Mouse (Mus musculus) thymus, postnatal 0 days (tissue): ENCODE data around the gene 9330161L09Rik. TPM values are rescaled to one million over a fixed set of nuclear protein-coding genes. Genes with fewer than 3 reads are reported as not detected.

Experiments
- DNase-seq: peaks from one replicate; pipeline ENCODE4 v3.0.0-alpha.2; 2015; ENCODE audit warnings: low spot score
- polyA plus RNA-seq: library from polyadenylated mRNA; unstranded; fragments of >200 nt; fragmentation: Nextera tagmentation; extraction: Ambion mirVana; gene quantifications from 2 replicates; pipeline ENCODE4 v1.2.1, GENCODE M21; 2015

9330161L09Rik gene
- polyA plus RNA-seq, 1 experiment from 2014 or later = 0.14 TPM

DNA sequence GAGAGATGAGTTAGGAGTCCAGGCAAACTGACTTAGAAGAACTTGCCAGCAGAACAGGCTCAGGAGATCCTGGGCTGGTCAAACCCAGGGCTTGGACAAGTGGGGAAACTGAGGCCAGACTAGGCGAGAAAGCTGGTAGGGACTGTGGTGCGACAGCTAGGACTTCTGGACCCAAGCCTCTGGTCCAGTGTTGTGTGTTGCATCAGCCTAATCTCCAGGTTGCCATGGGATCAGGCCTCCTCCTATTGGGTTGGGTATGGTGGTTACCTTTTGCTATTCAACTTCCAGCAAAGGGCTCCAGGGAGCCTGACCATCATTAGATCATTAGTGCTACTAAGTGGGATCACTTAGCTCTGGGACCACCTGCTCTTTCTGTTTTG is 18.3 kb downstream of the 9330161L09Rik start:
- DNase-seq = no peak

GRCm38 (mm10) chr12:103388505-103389347 is 18.9 kb downstream of the 9330161L09Rik start, which contains the start of gene Otub2:
Gene Otub2 (plus strand): TSS chr12:103388682.
- peak; percentile 89 for DNase-seq

- DNase-seq = no peak
Measured at GRCm38 (mm10) chr12:103380226-103380625, 27.4 kb downstream of the 9330161L09Rik start.

DNA sequence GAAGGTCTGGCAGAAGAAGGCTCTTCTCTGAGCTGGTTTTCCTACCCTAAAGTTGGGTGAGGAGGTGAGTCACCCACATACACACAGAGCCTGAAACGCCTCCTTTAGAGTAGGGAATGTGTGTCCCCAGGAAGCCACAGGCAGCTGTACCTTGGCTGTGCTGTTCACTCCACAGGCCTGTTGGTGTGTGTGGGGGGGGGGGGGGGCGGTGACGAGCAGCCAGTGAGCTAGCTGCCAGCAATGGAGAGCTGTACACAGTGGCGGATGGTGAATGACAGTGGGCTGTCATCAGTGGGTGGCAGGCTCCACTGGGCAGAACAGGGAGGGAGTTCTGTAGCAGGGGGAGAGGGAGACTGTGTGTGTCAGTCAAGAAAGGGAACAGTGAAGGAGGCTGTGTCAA is 30.8 kb downstream of the 9330161L09Rik start:
- DNase-seq = no peak

GRCm38 (mm10) chr12:103376124-103376523 is 31.5 kb downstream of the 9330161L09Rik start:
- DNase-seq = no peak

GRCm38 (mm10) chr12:103373530-103374236 is 33.9 kb downstream of the 9330161L09Rik start:
- no peak for DNase-seq

GRCm38 (mm10) chr12:103371711-103372110 is 35.9 kb downstream of the 9330161L09Rik start:
- peak; percentile 70 for DNase-seq

- no peak for DNase-seq
Measured at GRCm38 (mm10) chr12:103370861-103371260, 36.8 kb downstream of the 9330161L09Rik start.

DNA sequence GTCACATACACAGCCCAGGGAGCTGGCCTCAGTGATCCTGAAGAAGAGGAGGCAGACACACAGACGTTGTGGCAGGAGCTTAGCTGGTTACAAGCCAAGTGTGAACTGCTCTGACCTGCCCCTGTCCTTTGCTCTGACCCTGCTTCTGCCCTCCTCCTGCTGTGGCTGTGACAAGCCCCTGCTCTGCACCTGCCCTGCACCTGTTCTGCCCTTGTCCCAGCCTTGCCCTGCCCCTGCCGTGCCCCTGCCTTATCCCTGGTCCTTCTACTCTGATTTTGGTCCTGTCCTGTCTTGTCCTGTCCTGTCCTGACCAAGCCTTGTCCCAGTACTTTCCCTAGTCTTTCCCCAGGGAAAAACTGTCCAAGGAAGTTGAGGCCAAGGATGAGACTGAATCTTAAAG is 38.8 kb downstream of the 9330161L09Rik start:
- no peak for DNase-seq

DNA sequence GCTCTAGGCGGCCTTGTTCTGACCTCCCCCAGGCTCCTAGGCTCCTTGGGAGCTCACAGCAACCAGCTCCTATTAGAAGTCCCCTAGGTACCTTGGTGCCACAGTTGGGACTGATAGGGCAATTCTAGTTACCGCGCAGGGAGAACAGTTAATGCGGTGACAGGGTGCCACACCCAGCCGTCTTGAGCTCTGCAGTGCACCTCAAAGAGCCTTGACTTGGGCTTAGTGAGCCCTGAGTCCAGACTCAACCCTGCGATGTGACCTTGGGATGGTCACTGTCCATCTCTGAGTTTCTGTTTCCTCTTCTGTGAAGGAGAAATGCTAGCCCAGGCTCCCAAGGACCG is 39.3 kb downstream of the 9330161L09Rik start:
- DNase-seq = no peak

- peak; percentile 73 for DNase-seq
Measured at GRCm38 (mm10) chr12:103367620-103368325, 39.8 kb downstream of the 9330161L09Rik start.

DNA sequence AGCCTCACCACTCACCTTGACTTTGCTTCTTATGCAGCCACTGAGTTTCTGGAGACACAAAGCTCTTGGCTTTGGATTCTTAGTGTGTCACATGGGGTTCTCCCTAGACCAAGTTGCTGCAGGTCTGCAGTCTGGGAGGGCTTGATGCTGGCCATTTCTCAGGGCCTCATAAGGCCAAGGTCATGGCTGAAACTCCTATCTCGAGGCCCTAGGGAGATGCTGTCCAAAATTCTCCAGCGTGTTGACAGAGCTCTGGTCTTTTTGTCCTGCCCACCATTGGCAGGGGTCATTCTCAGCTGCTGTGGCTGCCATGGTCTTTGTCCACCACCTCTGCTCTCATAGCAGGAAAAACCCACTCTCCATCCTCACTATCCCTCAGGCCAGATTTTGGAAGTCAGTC is 40.4 kb downstream of the 9330161L09Rik start:
- DNase-seq = no peak

DNA sequence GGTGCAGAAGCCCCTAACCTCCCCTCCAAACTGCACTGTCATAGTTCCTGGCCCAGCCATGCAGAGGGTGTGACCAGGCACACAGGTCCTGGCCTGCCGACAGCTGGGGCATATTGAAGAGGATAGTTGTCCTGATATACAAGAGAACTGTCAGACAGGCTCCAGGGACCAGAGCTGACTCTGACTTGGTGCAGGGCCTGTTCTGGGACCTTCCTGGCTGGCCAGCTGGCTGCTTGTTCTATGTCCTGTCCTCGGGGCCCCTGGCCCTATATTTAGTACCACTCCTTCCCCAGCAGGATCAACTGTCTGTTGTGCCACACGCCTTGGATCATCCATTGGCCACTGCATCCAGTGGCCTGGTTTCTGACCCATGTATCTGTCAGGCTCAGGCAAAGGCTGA is 45.3 kb downstream of the 9330161L09Rik start:
- no peak for DNase-seq

DNA sequence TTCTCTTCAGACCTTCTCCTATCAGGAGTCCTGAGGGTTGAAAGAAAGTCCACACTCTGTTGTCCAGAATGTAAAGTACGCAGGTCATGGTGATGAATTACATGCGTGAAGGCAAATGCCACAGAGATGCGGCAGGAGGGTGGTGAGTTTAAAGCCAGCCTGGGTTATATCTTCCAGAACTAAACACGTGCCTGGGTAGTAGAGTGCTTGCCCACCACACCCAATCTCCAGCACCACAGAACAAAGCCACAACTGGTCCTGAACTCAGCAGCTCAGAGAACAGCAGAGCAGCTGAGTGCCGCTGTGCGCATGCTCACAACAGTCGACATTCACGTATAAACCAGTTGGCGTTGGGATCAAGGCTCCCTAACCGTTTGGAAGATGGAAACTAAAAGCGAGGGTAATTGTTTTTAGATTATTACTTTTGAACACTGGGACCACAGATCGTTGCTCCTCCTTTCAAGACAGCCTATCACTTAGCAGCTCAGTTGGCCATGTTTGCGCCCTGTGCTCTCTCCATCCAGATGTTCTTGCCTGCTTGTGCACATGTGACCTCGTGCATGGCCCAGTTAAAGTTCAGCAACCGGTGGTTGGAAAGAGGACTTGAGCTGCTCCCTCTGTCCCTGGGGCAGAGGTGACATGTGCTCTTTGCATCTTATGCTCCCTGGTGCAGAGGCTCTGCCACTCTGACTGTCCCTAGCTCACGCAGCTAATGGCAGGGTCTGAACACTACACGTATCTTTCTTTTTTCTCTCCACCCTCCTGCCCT is 45.9 kb downstream of the 9330161L09Rik start:
- DNase-seq = no peak

DNA sequence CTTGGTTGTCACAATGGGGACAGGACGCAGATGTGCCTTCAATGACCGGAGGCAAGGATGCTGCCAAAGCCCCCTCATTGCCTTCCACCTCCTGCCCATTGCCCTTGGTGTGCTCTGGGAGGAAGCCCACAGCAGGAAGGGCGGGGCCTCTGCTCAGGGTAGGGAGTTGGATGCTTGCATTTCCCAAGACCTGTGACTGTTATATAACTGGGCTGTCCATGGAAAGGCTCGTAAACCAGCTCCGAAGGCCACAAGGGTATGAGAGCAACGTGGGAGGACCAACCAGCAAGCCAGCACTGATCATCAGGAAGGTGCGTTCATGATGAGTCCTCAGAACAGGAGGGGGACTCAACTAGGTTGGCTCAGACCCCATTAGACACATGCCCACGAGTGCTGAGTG is 46.8 kb downstream of the 9330161L09Rik start:
- DNase-seq = no peak

- DNase-seq = no peak
Measured at GRCm38 (mm10) chr12:103358951-103359801, 48.4 kb downstream of the 9330161L09Rik start.

DNA sequence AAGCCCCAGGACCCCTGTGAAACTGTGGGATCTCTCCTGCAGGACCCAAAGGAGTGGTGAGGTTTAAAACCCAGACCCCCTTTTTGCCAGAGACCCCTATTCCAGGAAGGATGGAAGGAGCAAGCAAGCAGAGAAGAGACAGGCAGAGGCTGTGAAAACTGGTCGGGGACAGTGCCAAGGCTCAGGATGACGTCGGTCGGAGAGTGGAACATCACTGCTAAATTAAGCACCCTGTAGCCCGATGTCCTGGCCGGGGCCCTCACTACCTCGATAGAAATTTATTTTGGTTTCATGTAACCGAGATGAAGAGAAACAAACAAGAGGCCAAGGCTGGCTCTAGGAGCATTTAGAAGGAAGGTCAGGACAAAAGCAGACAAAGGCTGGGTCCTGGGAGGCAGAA is 49.4 kb downstream of the 9330161L09Rik start:
- no peak for DNase-seq
